Mouse (Mus musculus) lung, postnatal 0 days (tissue): ENCODE measurements around the gene Camk1g. TPM values are rescaled to one million over a fixed set of nuclear protein-coding genes. Genes with fewer than 3 reads are reported as not detected.

Source experiments
- ATAC-seq: fragments of 200-750 bp; cut with Nextera tagmentation; 2 replicates; pipeline ENCODE4 v1.8.0; 2017; ENCODE audit warnings: moderate library complexity
- DNase-seq: peaks from one replicate; pipeline ENCODE4 v3.0.0-alpha.2; 2016; ENCODE audit warnings: low spot score
- H3K27ac ChIP-seq: fragments of 300-500 bp; sonication (generic); 2 replicates; pipeline ENCODE4 v1.5.1; 2014; ENCODE audit warnings: antibody characterized with exemption, mild to moderate bottlenecking, low read length, mixed read lengths
- H3K27me3 ChIP-seq: fragments of 300-500 bp; sonication (generic); replicated peaks from 2 replicates; pipeline ENCODE4 v1.6.1; 2014; ENCODE audit warnings: low read length, mixed read lengths; ENCODE audit not compliant: insufficient read depth
- H3K36me3 ChIP-seq: fragments of 300-500 bp; sonication (generic); 2 replicates; pipeline ENCODE4 v1.6.1; 2014; ENCODE audit warnings: low read length, mixed read lengths; ENCODE audit not compliant: insufficient read depth
- H3K4me1 ChIP-seq: fragments of 300-500 bp; sonication (generic); 2 replicates; pipeline ENCODE4 v1.6.1; 2014; ENCODE audit warnings: antibody characterized with exemption, low read depth, low read length, mixed read lengths; ENCODE audit not compliant: insufficient read depth
- H3K4me2 ChIP-seq: fragments of 300-500 bp; sonication (generic); replicated peaks from 2 replicates; pipeline ENCODE4 v1.6.1; 2014; ENCODE audit warnings: low read depth, mild to moderate bottlenecking, low read length, moderate library complexity, mixed read lengths
- H3K4me3 ChIP-seq: fragments of 300-500 bp; sonication (generic); 2 replicates; pipeline ENCODE4 v1.5.1; 2014; ENCODE audit warnings: low read depth, low read length
- H3K9ac ChIP-seq: fragments of 300-500 bp; sonication (generic); replicated peaks from 2 replicates; pipeline ENCODE4 v1.6.1; 2014; ENCODE audit warnings: low read depth, mild to moderate bottlenecking
- H3K9me3 ChIP-seq: fragments of 300-500 bp; sonication (generic); 2 replicates; pipeline ENCODE4 v1.6.1; 2016; ENCODE audit warnings: low read length, mixed read lengths
- CTCF ChIP-seq: IDR thresholded peaks from 2 replicates; pipeline ENCODE4 v1.5.1; 2016; ENCODE audit warnings: antibody characterized with exemption, mild to moderate bottlenecking
- EP300 ChIP-seq: IDR thresholded peaks from 2 replicates; pipeline ENCODE4 v1.6.1; 2016; ENCODE audit warnings: antibody characterized with exemption, mild to moderate bottlenecking, control low read depth
- WGBS: fragments of 180-500 bp; shearing (Covaris S2); extraction: QIAGEN DNeasy Blood & Tissue Kit; methylation state at CpG from one replicate; pipeline ENCODE4 v1.1.7; 2014; 5-methylcytosine and 5-hydroxymethylcytosine counted together
- polyA plus RNA-seq: library from polyadenylated mRNA; unstranded; fragments of >200 nt; fragmentation: Nextera tagmentation; extraction: Ambion mirVana; gene quantifications from 2 replicates; pipeline ENCODE4 v1.2.1, GENCODE M21; 2015

The Camk1g gene
- polyA plus RNA-seq, 1 experiment from 2014 or later: 15.9 TPM

DNA sequence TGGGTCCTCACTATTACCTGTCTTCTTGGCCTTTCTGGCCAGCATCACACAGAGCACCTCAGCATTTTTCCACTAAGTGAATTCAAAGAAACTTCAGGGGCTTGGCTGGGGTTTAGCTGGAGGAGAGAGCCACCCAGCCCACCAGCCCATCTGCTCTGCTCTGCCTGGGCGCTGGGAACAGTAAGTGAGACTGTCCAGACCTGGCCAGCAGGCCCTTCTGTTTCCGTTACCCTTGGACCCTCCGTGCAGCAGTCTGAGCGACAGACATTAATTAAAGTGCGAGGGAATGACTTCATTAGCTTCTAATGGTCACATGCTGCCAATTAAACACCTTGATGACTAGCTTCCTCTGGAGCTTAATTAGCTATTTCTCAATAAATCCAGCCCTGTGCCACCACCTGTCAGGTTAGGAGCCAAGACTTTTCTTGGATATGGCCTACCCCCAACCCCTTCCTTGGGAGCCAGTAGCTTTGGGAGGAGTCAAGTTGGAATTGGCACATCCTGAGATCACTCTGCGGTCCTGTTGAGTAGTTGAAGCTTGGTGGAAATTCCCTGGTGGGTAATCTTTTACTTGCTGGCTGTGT lies 36.1 kb upstream of the Camk1g start:
- DNase-seq (no peak), ATAC-seq (no peak)
- Histone ChIP-seq H3K9ac (no peak overlapping the region), H3K4me3 (no peak overlapping the region), H3K27ac (no peak overlapping the region), H3K4me1 (no peaks in the 10 kb centered on the region), H3K36me3 (no peaks in the 10 kb centered on the region), H3K27me3 (no peaks in the 10 kb centered on the region), H3K9me3 (no peaks in the 10 kb centered on the region), H3K4me2 (no peak overlapping the region)
- 84% methylated on average over 6 of the region's 6 CpGs for WGBS
- TF ChIP-seq CTCF (no peak), EP300 (no peak)

GRCm38 (mm10) chr1:193401695-193402094 lies 31.6 kb upstream of the Camk1g start:
- no peak overlapping the region for H3K4me3 ChIP-seq
- H3K36me3 ChIP-seq: no peaks in the 10 kb centered on the region
- no peaks in the 10 kb centered on the region for H3K9me3 ChIP-seq
- DNase-seq (no peak), ATAC-seq (no peak)
- H3K9ac ChIP-seq: no peak overlapping the region
- TF ChIP-seq CTCF (peak; percentile 37), EP300 (no peak)
- H3K27me3 ChIP-seq: no peaks in the 10 kb centered on the region
- WGBS: 73% methylated on average over 9 of the region's 9 CpGs
- no peak overlapping the region for H3K4me2 ChIP-seq
- no peak overlapping the region for H3K27ac ChIP-seq
- no peaks in the 10 kb centered on the region for H3K4me1 ChIP-seq

- TF ChIP-seq CTCF: no peak
- TF ChIP-seq EP300: no peak
- Histone ChIP-seq H3K4me2 (no peak overlapping the region), H3K4me3 (no peak overlapping the region), H3K9me3 (no peaks in the 10 kb centered on the region), H3K4me1 (no peaks in the 10 kb centered on the region), H3K36me3 (no peaks in the 10 kb centered on the region), H3K27me3 (no peaks in the 10 kb centered on the region), H3K9ac (no peak overlapping the region), H3K27ac (no peak overlapping the region)
- DNase-seq: no peak
- 85% methylated on average over 1 of the region's 1 CpGs for WGBS
- no peak for ATAC-seq
Measured at GRCm38 (mm10) chr1:193400348-193400747, 30.2 kb upstream of the Camk1g start.

GRCm38 (mm10) chr1:193398728-193399437 lies 28.8 kb upstream of the Camk1g start:
- no peak for DNase-seq
- H3K4me3 ChIP-seq: no peak overlapping the region
- H3K4me1 ChIP-seq: no peaks in the 10 kb centered on the region
- no peak overlapping the region for H3K9ac ChIP-seq
- no peaks in the 10 kb centered on the region for H3K9me3 ChIP-seq
- 47% methylated on average over 2 of the region's 2 CpGs for WGBS
- no peak overlapping the region for H3K4me2 ChIP-seq
- no peak; the same call in 1 of the 2 replicates for ATAC-seq
- no peaks in the 10 kb centered on the region for H3K27me3 ChIP-seq
- H3K27ac ChIP-seq: no peak overlapping the region
- TF ChIP-seq CTCF: no peak
- no peak for TF ChIP-seq EP300
- H3K36me3 ChIP-seq: no peaks in the 10 kb centered on the region

DNA sequence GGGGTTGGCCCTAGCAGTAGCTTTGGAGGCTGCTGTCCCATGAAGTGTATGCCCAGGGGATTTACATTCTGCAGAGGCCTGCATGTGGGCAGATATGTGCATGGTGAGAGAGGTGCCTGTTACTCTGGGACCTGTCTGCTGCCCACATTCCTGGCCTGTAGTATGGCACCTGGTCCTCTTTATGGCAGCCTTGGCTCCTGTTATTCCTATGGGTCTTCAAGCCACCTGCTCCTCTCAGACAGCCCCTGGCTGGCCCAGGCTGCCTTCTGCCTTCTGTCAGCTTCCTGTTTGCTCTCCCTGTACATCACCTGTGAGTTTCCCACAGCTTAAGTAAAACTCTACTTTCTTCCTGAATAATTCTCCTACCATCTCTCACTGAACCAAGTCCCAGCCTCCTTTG lies 27.0 kb upstream of the Camk1g start:
- Histone ChIP-seq H3K9ac (no peak overlapping the region), H3K4me1 (no peaks in the 10 kb centered on the region), H3K36me3 (no peaks in the 10 kb centered on the region), H3K4me3 (no peak overlapping the region), H3K27me3 (no peaks in the 10 kb centered on the region), H3K4me2 (no peak overlapping the region), H3K27ac (no peak overlapping the region), H3K9me3 (no peaks in the 10 kb centered on the region)
- TF ChIP-seq EP300: no peak
- no peak for TF ChIP-seq CTCF
- ATAC-seq: no peak
- no peak for DNase-seq

DNA sequence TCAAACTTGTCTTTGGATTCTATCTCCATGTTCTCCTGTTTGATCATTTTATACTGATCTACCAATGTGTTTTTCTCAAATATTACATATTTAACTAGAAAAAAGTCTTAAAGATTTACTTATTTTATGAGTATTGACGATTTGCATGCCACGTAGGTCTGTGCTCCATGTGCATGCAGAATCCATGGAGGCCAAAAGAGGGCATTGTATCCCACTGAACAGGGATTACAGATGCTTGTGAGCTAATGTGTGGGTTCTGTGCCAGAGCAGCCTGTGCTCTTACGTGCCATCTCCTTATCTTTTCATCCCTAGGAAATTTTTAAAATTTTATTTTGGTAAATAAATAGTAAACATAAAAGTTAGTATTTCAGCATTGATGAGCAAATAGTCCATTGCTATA lies 22.2 kb upstream of the Camk1g start:
- 0 out of 2 replicates have a peak, but pooled peaks have one; percentile 3 for TF ChIP-seq CTCF
- no peak for TF ChIP-seq EP300
- H3K9me3 ChIP-seq: no peaks in the 10 kb centered on the region
- ATAC-seq: no peak
- DNase-seq: no peak
- H3K36me3 ChIP-seq: no peaks in the 10 kb centered on the region
- no peak overlapping the region for H3K4me2 ChIP-seq
- H3K9ac ChIP-seq: no peak overlapping the region
- H3K27me3 ChIP-seq: 0 out of 2 replicates have a peak, but pooled peaks cover 4% of the 10 kb centered on the region
- 84% methylated on average over 3 of the region's 3 CpGs for WGBS
- H3K27ac ChIP-seq: no peak overlapping the region
- H3K4me1 ChIP-seq: peaks cover under 1% of the 10 kb centered on the region; the same call in 1 of the 2 replicates
- no peak overlapping the region for H3K4me3 ChIP-seq
